Mouse (Mus musculus) gastrocnemius, postnatal 14 days (tissue): ENCODE measurements around the gene Aqp9. TPM values are rescaled to one million over a fixed set of nuclear protein-coding genes. Genes with fewer than 3 reads are reported as not detected.

Experiments
- DNase-seq: peaks from one replicate; pipeline ENCODE4 v3.0.0; 2021; ENCODE audit warnings: mixed read lengths
- intact Hi-C: fragments of 180-260 bp; cut with DNase I; formaldehyde crosslinking; loops from one replicate; pipeline ENCODE4 v1.15.1; 2025; ENCODE audit warnings: low total_unique reads
- total RNA-seq, 2 experiments: library from RNA; stranded (reverse); gene quantifications; 2 replicates each; pipeline ENCODE4 v1.2.3; 2021

The Aqp9 gene
- total RNA-seq, 2 experiments from 2014 or later, result 0.09 TPM; not detected in 1

DNA sequence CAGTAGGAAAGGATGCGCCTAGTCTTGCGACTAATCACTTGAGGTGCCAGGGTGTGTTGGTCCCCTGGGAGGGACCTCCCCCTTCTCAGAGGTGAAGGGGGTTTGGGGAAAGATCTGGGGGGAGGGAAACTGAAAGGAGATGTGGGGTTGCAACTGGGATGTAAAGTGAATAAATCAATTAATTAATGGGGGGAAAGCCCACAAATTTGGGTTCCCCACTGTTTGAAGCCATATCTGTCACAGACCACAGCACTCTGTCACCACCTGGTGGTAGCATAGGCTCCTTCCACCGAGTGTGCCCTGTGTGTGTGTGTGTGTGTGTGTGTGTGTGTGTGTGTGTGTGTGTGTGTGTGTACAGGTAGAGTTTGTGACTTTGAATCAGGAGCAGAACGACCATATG lies 94.7 kb downstream of the Aqp9 start:
- DNase-seq, result peak; percentile 40

DNA sequence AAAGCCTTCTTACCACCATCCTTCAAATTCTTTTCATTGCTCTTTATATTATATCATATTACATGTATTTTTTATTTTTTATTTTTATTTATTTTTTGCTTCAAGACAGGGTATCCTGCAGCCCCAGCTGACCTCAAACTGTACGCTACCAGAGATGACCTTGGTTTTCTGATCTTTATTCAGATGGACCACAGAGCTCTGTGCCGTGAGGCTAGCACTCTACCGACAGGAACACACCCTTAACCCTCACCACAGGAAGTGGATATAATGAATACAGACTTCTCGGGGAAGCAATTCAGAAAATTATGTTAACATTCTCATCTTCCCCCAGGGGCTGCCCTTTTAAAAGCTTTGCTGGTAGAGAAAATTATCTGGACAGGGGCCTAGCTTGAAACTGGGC lies 95.4 kb downstream of the Aqp9 start:
- DNase-seq, result no peak
- intact Hi-C loops, result no loop called here

More for the DNA sequence above, 94.7 kb downstream of the Aqp9 start:
- intact Hi-C loops, result no loop called here

DNA sequence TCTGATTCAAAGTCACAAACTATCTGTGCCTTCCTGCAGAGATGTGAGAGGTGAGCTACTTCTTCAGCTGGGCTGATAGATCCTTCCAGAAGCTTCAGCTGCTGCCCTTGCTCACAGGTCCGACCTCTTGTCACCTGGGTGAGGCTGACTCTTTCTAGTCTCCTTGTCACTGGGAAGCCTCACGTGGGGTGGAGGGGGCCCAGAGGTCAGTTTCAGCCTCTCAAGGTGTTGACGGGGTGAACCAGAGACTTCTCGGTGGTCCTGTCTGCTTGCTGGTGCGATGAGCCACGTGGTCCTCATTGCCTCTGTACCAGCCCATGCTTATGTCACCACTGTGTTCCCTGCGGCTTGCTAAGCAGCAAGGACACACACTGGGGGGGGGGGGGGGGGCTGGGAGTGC lies 96.0 kb downstream of the Aqp9 start:
- no peak for DNase-seq
- intact Hi-C loops, result no loop called here

DNA sequence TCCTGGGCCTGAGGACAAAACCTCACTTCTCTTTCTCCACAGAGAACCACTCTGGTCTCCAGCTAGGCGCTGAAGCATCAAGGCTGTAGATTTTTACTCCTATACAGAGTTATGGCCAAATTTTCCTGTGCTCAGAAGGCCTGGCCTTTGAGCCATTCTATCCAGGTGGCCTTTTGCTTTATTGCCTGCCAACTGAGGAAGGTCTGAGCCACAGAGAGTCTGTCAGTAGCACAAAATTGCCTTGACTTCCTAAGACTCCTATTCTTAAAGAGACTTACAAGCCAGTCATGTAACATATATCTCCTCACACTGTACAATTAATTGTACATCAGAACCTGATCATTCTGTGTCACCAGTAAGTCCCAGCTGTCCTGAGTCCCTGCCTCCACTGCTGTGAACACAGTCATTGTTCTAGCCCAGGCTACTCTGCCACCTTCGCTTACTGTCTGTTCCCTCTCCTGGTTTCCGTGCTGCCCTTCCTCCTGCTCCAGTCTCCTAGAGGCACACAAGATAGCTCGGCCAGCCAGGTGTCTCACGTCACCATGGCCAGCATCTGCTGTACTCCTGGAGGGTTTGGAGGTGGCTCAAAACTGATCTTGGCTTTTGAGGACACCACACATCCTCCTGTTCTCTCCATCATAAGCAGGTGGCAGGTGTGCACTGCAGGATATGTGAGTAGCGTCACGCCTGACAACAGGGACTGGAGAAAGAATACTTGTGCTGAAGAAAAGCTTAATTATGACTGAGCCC lies 96.7 kb downstream of the Aqp9 start:
- DNase-seq, result no peak
- intact Hi-C loops, result no loop called here

DNA sequence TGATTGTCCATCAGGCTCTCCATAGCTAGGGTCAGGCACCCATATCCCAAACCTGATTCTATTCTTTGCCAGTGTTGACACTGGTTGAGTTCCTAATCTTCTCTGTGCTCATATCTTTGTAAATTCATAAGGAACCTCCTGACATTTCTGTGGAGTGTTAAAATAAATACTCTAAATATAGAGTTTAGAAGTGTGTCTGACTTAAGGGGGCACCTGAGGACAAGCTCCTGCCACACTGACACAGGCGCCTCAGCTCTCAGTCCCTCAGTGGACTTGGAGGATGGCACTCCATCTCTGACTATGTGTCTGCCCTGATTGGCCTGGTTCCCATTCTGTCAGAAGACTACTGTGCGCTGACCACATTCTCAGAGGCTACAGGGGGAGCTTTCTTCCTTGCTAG lies 97.9 kb downstream of the Aqp9 start:
- DNase-seq, result no peak
- intact Hi-C loops, result no loop called here

DNA sequence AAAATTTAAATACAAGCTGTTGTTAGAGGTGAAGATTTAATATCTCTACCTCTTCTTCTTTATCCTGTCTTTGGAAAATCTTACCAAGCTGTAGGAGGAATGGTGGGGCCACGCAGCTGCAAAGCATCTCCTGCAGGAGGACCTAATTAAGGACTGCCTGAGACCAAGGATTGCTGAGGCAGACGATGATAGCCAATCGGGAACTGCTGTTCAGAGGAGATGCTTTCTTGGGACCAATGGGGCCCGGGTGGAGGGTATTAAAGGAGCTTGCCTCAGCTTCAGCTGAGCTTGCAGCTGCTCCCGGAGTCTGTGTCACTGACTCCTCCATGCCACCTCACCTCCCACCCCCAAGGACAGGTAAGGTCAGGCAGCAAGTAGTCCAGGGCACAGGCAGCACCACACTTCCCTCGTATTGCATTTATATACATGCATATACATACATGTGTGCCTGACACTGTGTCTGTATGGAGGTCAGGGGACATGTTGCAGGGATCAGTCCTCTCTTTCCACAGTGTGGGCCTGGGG lies 99.6 kb downstream of the Aqp9 start:
- intact Hi-C loops, result no loop called here
- no peak for DNase-seq

DNA sequence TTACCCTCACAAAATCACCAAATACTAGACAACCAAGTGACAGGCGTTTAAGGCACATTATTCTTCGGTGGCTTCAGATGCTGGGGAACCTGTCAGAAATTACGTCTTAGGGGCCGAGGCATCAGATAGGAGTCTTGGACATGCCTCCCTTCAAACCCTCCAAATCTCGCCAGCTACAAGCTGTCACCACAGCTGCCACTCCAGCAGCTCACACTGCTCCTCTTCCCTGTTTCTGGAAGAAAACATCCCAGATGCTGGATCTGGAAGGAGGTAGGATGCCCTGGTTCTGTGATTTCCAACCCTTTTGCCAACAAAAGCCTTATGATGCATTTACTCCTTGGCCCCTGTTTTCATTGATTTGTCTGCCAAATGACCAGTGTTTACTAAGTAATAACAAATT lies 101.3 kb downstream of the Aqp9 start:
- DNase-seq, result no peak
- intact Hi-C loops, result no loop called here

DNA sequence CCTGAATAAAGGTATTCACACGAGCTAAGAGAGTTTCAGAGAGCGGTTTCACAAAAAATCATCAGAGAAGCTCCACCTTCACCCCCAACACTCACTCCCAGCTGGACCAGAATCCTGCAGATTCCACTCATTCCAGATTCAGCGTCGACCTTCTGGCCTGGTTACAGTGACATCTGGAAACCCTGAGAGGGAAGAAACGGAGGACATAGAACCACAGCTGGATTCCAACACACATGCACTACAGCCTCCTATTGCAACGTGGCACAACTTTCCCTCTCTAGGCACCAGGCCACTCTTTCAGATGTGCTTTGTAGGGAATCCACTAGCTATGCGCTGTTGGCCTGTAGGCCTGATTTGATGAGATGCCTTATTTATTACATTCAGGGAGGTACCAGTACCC lies 102.0 kb downstream of the Aqp9 start:
- peak; percentile 22 for DNase-seq
- intact Hi-C loops, result no loop called here

DNA sequence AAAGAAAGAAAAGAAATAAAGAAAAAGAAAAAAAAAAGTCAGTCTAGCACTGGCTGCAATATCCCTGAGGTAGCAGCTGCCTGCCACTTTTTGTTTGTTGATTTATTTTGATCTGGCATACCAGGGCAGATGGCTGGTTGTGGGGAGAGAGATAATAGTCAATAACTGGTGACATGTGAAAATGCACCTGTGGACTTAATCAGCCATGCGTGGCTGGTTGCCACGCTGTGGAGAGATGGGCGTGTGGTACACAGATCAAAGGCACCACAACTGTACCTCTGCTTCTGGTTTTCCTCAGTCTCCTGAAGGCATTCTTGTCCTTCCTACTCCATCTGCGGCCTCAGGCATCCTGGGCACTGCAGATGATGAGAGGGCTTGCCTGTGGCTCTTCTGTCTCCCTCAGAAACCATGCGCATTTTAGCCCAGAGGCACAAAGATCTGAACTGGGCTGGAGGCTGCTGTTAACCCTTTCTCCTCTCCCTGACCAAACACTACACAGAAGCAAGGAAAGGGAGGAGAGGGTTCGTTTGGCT lies 103.1 kb downstream of the Aqp9 start:
- intact Hi-C loops, result no loop called here
- DNase-seq, result no peak

DNA sequence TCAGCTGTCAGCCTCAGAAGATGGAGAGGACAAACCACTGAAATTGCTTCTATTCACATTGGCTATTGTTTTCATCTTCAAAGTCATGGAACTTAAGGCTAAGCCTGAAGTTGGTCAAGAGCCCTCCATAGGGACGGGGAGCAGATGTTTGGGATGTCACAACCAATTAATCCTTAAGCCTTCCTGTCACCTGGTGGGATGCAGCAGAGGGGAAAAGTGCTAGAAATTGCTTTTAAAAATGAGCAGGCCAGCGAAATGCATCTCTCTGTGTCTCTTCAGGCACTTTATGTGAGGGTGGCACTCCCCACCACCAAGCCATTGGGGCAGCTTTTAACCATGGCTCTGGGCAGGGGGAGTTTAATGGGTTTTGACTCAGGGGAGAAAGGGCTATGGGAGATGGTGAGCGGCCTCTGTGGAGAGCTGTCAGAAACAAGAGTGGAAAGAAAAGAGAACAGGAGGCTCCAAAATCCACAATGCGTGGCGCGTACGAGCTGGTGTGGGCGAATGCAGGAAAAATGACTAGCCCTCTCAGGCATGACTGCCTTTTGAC lies 104.1 kb downstream of the Aqp9 start:
- intact Hi-C loops, result no loop called here
- no peak for DNase-seq

DNA sequence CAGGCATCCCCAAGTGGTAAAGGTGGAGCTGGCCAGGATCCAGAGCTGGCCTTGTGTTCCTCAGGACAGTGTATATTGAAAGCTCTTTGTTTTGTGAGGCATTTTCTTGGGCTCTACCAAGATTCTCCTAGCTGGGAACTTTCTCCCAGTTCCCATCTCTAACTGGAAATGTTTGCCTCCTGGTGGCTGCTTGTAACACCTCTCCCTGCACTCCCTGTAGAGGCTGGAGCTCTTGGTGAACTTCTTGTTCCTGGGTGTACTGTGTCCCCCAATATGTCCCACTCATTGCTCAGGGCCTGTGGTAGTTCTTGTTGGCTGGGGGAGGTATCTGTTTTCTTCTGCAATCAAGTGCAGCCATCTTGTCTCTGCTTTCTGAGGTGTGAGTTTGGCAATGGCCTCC lies 104.9 kb downstream of the Aqp9 start:
- no peak for DNase-seq
- intact Hi-C loops, result no loop called here

DNA sequence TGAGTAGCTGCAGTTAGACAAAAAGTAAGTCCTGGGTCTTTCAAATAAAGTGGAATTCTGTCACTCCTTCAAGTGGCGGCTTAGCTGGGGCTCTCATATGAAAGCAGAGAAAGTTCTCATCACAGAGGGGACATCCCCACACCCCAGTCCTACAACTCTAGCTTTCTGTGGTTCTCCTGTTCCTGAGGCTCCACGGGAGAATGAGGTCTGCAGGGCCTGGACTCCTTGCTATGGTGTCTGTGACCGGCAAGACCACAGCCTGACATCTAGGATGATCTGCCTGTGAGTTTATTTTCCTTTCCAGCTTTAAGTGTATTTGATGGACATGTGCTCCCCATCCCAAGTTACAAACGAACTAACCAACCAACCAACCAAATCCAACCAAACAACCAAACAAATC lies 105.5 kb downstream of the Aqp9 start:
- no peak for DNase-seq
- intact Hi-C loops, result no loop called here

DNA sequence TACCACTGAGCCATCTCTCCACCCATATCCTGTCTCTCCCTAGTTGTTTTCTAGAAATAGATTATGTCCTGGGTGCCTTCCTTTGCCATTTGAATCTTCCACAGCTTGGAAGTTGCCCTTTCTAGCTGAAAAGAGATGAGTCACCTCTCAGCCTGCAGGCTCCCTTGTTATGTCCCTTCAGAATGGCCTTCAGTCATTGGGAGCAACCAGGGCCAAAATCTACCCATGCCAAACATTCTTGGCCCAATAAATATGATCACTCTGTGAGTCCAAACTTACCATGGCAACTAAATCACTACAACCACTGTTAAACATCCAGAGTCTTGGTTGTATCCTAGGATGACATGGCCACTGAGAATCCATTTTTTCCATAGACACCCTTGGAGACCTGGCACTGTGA lies 106.2 kb downstream of the Aqp9 start:
- intact Hi-C loops, result no loop called here
- DNase-seq, result no peak

Other genes with a start within 250 kb of the Aqp9 start
- not detected for gene Lipc, start 216.5 kb downstream of the Aqp9 start, total RNA-seq
- gene Aldh1a2, start 47.1 kb upstream of the Aqp9 start, total RNA-seq, result 1 to 10 TPM; 4.7 to 6.1 TPM